Mouse (Mus musculus) liver, embryonic 12.5 days (tissue): ENCODE measurements around the gene Tex10. TPM values are rescaled to one million over a fixed set of nuclear protein-coding genes. Genes with fewer than 3 reads are reported as not detected.

ENCODE experiments used
- ATAC-seq: fragments of 200-750 bp; cut with Nextera tagmentation; 2 replicates; pipeline ENCODE4 v1.8.0; 2017; ENCODE audit warnings: moderate number of reproducible peaks, mild to moderate bottlenecking, moderate library complexity
- H3K27ac ChIP-seq: fragments of 300-500 bp; sonication (generic); 2 replicates; pipeline ENCODE4 v1.5.1; 2016; ENCODE audit warnings: mild to moderate bottlenecking
- H3K27me3 ChIP-seq: fragments of 300-500 bp; sonication (generic); replicated peaks from 2 replicates; pipeline ENCODE4 v1.6.1; 2016; ENCODE audit warnings: mild to moderate bottlenecking, moderate library complexity
- H3K36me3 ChIP-seq: fragments of 300-500 bp; sonication (generic); 2 replicates; pipeline ENCODE4 v1.6.1; 2016; ENCODE audit warnings: mild to moderate bottlenecking, moderate library complexity
- H3K4me1 ChIP-seq: fragments of 300-500 bp; sonication (generic); 2 replicates; pipeline ENCODE4 v1.6.1; 2016
- H3K4me2 ChIP-seq: fragments of 300-500 bp; sonication (generic); 2 replicates; pipeline ENCODE4 v1.6.1; 2016; ENCODE audit warnings: mild to moderate bottlenecking, moderate library complexity
- H3K4me3 ChIP-seq: fragments of 300-500 bp; sonication (generic); 2 replicates; pipeline ENCODE4 v1.5.1; 2016; ENCODE audit warnings: mild to moderate bottlenecking, moderate library complexity
- H3K9ac ChIP-seq: fragments of 300-500 bp; sonication (generic); 2 replicates; pipeline ENCODE4 v1.6.1; 2016; ENCODE audit warnings: mild to moderate bottlenecking, moderate library complexity
- H3K9me3 ChIP-seq: fragments of 300-500 bp; sonication (generic); replicated peaks from 2 replicates; pipeline ENCODE4 v1.6.1; 2016; ENCODE audit warnings: mild to moderate bottlenecking, moderate library complexity
- WGBS: fragments of 180-500 bp; shearing (Covaris S2); methylation state at CpG from one replicate; pipeline ENCODE4 v1.1.7; 2016; ENCODE audit not compliant: insufficient replicate concordance; 5-methylcytosine and 5-hydroxymethylcytosine counted together
- polyA plus RNA-seq: library from polyadenylated mRNA; unstranded; fragments of >200 nt; fragmentation: Nextera tagmentation; extraction: Ambion mirVana; gene quantifications from 2 replicates; pipeline ENCODE4 v1.2.1, GENCODE M21; 2016

The Tex10 gene
- polyA plus RNA-seq, 1 experiment from 2014 or later = 36.7 TPM

DNA sequence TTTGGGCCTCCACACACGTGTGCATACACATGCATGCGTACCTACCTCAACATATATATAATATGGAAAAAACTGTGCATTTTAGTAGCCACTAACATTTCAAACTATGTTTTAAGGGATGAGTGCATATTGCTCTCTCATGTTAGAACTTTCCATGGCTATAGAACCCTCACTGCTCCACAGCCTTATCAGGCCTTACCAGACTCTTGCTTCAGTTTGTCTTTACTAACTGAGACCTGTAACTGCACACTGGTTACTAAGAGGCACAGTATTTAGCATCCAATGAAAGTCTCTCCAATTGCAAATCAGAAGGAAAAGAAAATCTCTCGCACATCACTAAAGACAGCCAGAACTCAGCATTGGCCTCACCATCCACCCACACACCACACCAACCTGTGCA is 76.3 kb downstream of the Tex10 start:
- H3K36me3 ChIP-seq = peaks cover 6% of the 10 kb centered on the region; the same call in 1 of the 2 replicates
- no peaks in the 10 kb centered on the region for H3K27me3 ChIP-seq
- ATAC-seq = peak; percentile 75; the same call in 1 of the 2 replicates
- H3K9me3 ChIP-seq = no peaks in the 10 kb centered on the region
- H3K27ac ChIP-seq = peak overlapping the region; percentile 27; the same call in 1 of the 2 replicates
- no peak overlapping the region for H3K4me2 ChIP-seq
- H3K9ac ChIP-seq = no peak overlapping the region
- 59% methylated on average over 3 of the region's 3 CpGs for WGBS
- peaks cover 14% of the 10 kb centered on the region for H3K4me1 ChIP-seq
- H3K4me3 ChIP-seq = no peak overlapping the region

DNA sequence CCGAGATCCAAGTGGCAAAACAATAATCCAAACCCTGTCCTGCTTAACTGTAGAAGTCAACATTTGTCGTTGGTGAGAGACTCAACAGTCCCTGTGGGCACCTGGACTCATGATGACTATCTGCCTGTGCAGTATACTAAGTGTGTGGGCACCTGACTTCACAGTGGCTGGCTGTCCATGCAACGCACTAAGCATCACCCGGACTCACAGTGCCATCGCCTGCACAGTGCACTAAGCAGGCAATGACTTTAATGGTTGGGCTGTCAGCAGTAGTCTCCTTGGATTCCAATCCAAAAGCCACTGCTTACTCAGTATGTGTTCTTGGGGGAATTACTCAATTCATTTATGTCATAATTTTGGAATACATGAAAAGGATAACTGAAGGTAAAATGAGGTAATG is 90.8 kb downstream of the Tex10 start:
- Histone ChIP-seq H3K4me3 (no peak overlapping the region), H3K4me1 (no peaks in the 10 kb centered on the region), H3K9ac (no peak overlapping the region), H3K27me3 (no peaks in the 10 kb centered on the region), H3K36me3 (no peaks in the 10 kb centered on the region), H3K27ac (no peak overlapping the region), H3K9me3 (0 out of 2 replicates have a peak, but pooled peaks cover 5% of the 10 kb centered on the region), H3K4me2 (no peak overlapping the region)
- ATAC-seq = no peak
- 73% methylated on average over 5 of the region's 5 CpGs for WGBS

DNA sequence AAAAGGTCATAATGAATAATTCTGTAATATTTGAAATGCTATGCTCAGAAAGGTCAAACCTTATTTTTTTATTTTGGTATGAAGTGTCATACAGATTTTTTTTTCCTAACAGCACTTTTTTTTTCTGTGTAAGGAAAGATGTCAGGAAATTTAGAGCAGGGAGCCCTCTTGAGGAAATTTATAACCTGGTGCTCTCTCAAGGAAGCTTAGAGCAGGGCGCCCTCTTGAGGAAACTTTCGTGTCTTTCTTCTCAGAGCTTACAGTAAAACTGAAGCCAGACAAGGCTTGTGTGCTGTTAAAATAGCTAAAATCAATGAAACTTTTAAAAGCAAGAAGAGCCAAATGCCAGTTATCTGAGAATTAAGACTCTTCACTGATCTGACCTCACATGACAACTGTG is 92.3 kb downstream of the Tex10 start:
- Histone ChIP-seq H3K27me3 (no peaks in the 10 kb centered on the region), H3K4me2 (no peak overlapping the region), H3K4me1 (no peaks in the 10 kb centered on the region), H3K4me3 (no peak overlapping the region), H3K36me3 (no peaks in the 10 kb centered on the region), H3K9me3 (0 out of 2 replicates have a peak, but pooled peaks cover 5% of the 10 kb centered on the region), H3K27ac (no peak overlapping the region), H3K9ac (no peak overlapping the region)
- WGBS = 4% methylated on average over 2 of the region's 2 CpGs
- no peak for ATAC-seq

Other genes with a start within 250 kb of the Tex10 start
- gene Erp44, start 193.9 kb downstream of the Tex10 start, polyA plus RNA-seq = 55.6 and 56.3 TPM in 2 replicates
- gene Invs, start 193.7 kb downstream of the Tex10 start, polyA plus RNA-seq = 3.3 and 3.7 TPM in 2 replicates
- gene Msantd3, start 66.5 kb upstream of the Tex10 start, polyA plus RNA-seq = 4.7 and 5.9 TPM in 2 replicates
- gene Tmeff1, start 111.7 kb upstream of the Tex10 start, polyA plus RNA-seq = 10.5 and 10.9 TPM in 2 replicates
- 0.06 and 0.15 TPM in 2 replicates for gene Cavin4, start 190.1 kb upstream of the Tex10 start, polyA plus RNA-seq